Comparison of ENCODE assay signal across 9 mouse cellular contexts in genomic region chr11:67454874-67455526, GRCm38 (mm10). TPM values are rescaled to one million over a fixed set of nuclear protein-coding genes. Genes with fewer than 3 reads are reported as not detected.
A peak's percentile ranks its signal among the peaks of the same experiment; 100 is the strongest.
DNase-seq lines count a peak whose midpoint lies in the region; ATAC-seq and TF ChIP-seq lines count a peak whose summit lies in the region.
"Had no signal": no experiment of that assay in that cellular context is flagged by ENCODE, and none has a peak within 500 bp of the region (broad histone marks: within the 10 kb centered on the region; RNA-seq: fewer than 3 reads in every experiment).

Gene Gas7 (plus strand): TSS chr11:67455437.

- 1% methylated on average over 78 of the region's 78 CpGs for WGBS in heart, adult 2 months
- WGBS in midbrain, embryonic 15.5 days, result under 1% methylated on average over 76 of the region's 78 CpGs

- H3K79me2 ChIP-seq in heart, adult 2 months (replicated peaks; ENCODE audit: control insufficient read depth, insufficient read depth, low read length), result no peaks in the 10 kb centered on the region

- H3K27ac ChIP-seq in heart, adult 2 months, result no peak within 1 kb of the TSS; the same call in 1 of the 2 replicates
- H3K27ac ChIP-seq in midbrain, embryonic 15.5 days, result peak within 1 kb of the TSS; percentile 16

- DNase-seq in layer of hippocampus, adult 11-12 months (ENCODE audit: low spot score), result peak; percentile 45
- DNase-seq in layer of hippocampus, adult 9-10 months (ENCODE audit: low spot score), result no peak
- peak; percentile 64 for DNase-seq in embryo, embryonic 10 days (ENCODE audit: low spot score)
- DNase-seq in heart, adult 2 months, result peak; percentile 73 to 74
- DNase-seq in kidney, adult 8-10 months, result peak; percentile 35 to 38
- DNase-seq in liver, result peak; percentile 50
- DNase-seq in thymus, postnatal 4 days, result peak; percentile 35

- H3K4me3 ChIP-seq in heart, adult 2 months, result peak within 1 kb of the TSS; percentile 54
- peak within 1 kb of the TSS; percentile 53 for H3K4me3 ChIP-seq in midbrain, embryonic 15.5 days

- ATAC-seq in midbrain, embryonic 15.5 days (replicated peaks), result peak; percentile 87

- H3K4me1 ChIP-seq in heart, adult 2 months (ENCODE audit: control insufficient read depth, insufficient read depth, low read length), result no peaks in the 10 kb centered on the region; the same call in 1 of the 2 replicates
- H3K4me1 ChIP-seq in midbrain, embryonic 15.5 days, result peaks cover 12% of the 10 kb centered on the region

- no peak for TF ChIP-seq EP300 in heart, adult 2 months (IDR thresholded peaks at IDR 0.05; ENCODE audit: insufficient read depth, low read depth, low read length)

- TF ChIP-seq POLR2A in heart, adult 2 months (IDR thresholded peaks at IDR 0.05; ENCODE audit: insufficient read depth, low read depth, low read length), result no peak

- peak; percentile 11; the same call in 1 of the 2 replicates for TF ChIP-seq CTCF in heart, adult 2 months (IDR thresholded peaks at IDR 0.05)

- H3K9me3 ChIP-seq in midbrain, embryonic 15.5 days, result no peaks in the 10 kb centered on the region

- H3K36me3 ChIP-seq in heart, adult 2 months (ENCODE audit: control insufficient read depth, insufficient read depth, low read length), result no peaks in the 10 kb centered on the region
- no peaks in the 10 kb centered on the region for H3K36me3 ChIP-seq in midbrain, embryonic 15.5 days (replicated peaks)
- H3K36me3 ChIP-seq: G1E had no signal

- peak within 1 kb of the TSS; percentile 92 for H3K4me2 ChIP-seq in midbrain, embryonic 15.5 days

- intact Hi-C loops in heart, adult 2 months (cut with DNase I), result loop anchor here (5.0 kb wide), 1 partner anchor 78 kb away; no protein-coding TSS in a partner anchor

- H3K9ac ChIP-seq in heart, adult 2 months (ENCODE audit: low read depth, low read length), result peak within 1 kb of the TSS; percentile 64
- peak within 1 kb of the TSS; percentile 69 for H3K9ac ChIP-seq in midbrain, embryonic 15.5 days

- H3K27me3 ChIP-seq in heart, adult 2 months (ENCODE audit: control insufficient read depth, insufficient read depth, low read length), result peaks cover 4% of the 10 kb centered on the region
- peaks cover 7% of the 10 kb centered on the region; the same call in 1 of the 2 replicates for H3K27me3 ChIP-seq in midbrain, embryonic 15.5 days (replicated peaks)

RNA-seq across cellular contexts. Expression of gene Gas7, which starts in this region (rescaled TPM):
- 10 to 100 TPM in 1 of 2 experiments, 1 to 10 TPM in 1; 9.3 to 11.5 TPM for total RNA-seq in heart, adult 2 months (2021)
- 5.8 and 8.6 TPM in 2 replicates for polyA plus RNA-seq in heart, adult 2 months (2012; rRNA removed)
- 36.1 and 37.6 TPM in 2 replicates for polyA plus RNA-seq in midbrain, embryonic 15.5 days (2015; fragmentation: Nextera tagmentation; extraction: Ambion mirVana)
- polyA plus RNA-seq: G1E had no signal
